Mouse (Mus musculus) gastrocnemius, adult 2 months (tissue): Measurements from ENCODE around the gene Klf11. TPM values are rescaled to one million over a fixed set of nuclear protein-coding genes. Genes with fewer than 3 reads are reported as not detected.

ENCODE experiments used
- DNase-seq: peaks from one replicate; pipeline ENCODE4 v3.0.0; 2022
- H3K27ac ChIP-seq: fragments of 200-600 bp; 2 replicates; pipeline ENCODE4 v1.8.1; 2022; ENCODE audit warnings: mild to moderate bottlenecking
- H3K4me3 ChIP-seq: fragments of 200-600 bp; 2 replicates; pipeline ENCODE4 v1.8.1; 2022; ENCODE audit warnings: mild to moderate bottlenecking, moderate library complexity
- CTCF ChIP-seq: fragments of 200-600 bp; IDR thresholded peaks from 2 replicates; pipeline ENCODE4 v1.8.1; 2022; ENCODE audit warnings: antibody characterized with exemption, mild to moderate bottlenecking, moderate library complexity
- intact Hi-C: fragments of 180-260 bp; cut with DNase I; formaldehyde crosslinking; loops from one replicate; pipeline ENCODE4 v1.15.1; 2025
- long read RNA-seq, 2 experiments: library from polyadenylated mRNA; stranded (forward); transcript quantifications; one replicate each; pipeline ENCODE4 v2.0.0; 2021
- total RNA-seq, 2 experiments: library from RNA; stranded (reverse); gene quantifications; 2 replicates each; pipeline ENCODE4 v1.2.3; 2021

The Klf11 gene
- 1 to 10 TPM; 4.1 to 7.9 TPM for total RNA-seq
- long read RNA-seq, experiment 1, full-length matches to known transcripts: 10 of 11 reads
- long read RNA-seq, experiment 1, partial matches to known transcripts: 0 of 11 reads
- long read RNA-seq, experiment 1, other reads (novel, unspliced or antisense): 1 of 11 reads
- long read RNA-seq, experiment 2, full-length matches to known transcripts: 10 of 12 reads
- long read RNA-seq, experiment 2, partial matches to known transcripts: 2 of 12 reads
- long read RNA-seq, experiment 2, other reads (novel, unspliced or antisense): 0 of 12 reads

- TF ChIP-seq CTCF: no peak; the same call in 1 of the 2 replicates
- intact Hi-C loops: no loop called here
- peak; percentile 99 for DNase-seq
- Histone ChIP-seq H3K27ac (peak within 1 kb of the TSS; percentile 100), H3K4me3 (peak within 1 kb of the TSS; percentile 99)
Observed at GRCm38 (mm10) chr12:24651063-24651557, at the start of gene Klf11. TSS of gene Klf11 (plus strand) at chr12:24651274.

GRCm38 (mm10) chr12:24603266-24603665, 47.8 kb upstream of the Klf11 start:
- TF ChIP-seq CTCF: peak; percentile 95
- intact Hi-C loops: loop anchor here (1.0 to 5.0 kb wide), 2 partner anchors 74 to 94 kb away; no protein-coding TSS in a partner anchor
- peak; percentile 82 for DNase-seq

GRCm38 (mm10) chr12:24606166-24606565, 44.9 kb upstream of the Klf11 start:
- no peak for TF ChIP-seq CTCF
- intact Hi-C loops: no loop called here
- Histone ChIP-seq H3K4me3 (no peak overlapping the region), H3K27ac (no peak overlapping the region)
- DNase-seq: peak; percentile 1

More at GRCm38 (mm10) chr12:24603266-24603665, 47.8 kb upstream of the Klf11 start:
- Histone ChIP-seq H3K27ac (no peak overlapping the region), H3K4me3 (no peak overlapping the region)

- no peak overlapping the region for H3K27ac ChIP-seq
- intact Hi-C loops: no loop called here
- no peak for TF ChIP-seq CTCF
- no peak overlapping the region for H3K4me3 ChIP-seq
- DNase-seq: no peak
Observed at GRCm38 (mm10) chr12:24612591-24612990, 38.5 kb upstream of the Klf11 start.

GRCm38 (mm10) chr12:24614452-24615075, 36.5 kb upstream of the Klf11 start:
- intact Hi-C loops: no loop called here
- DNase-seq: no peak
- no peak overlapping the region for H3K27ac ChIP-seq
- H3K4me3 ChIP-seq: no peak overlapping the region
- TF ChIP-seq CTCF: no peak

GRCm38 (mm10) chr12:24615140-24615539, 35.9 kb upstream of the Klf11 start:
- Histone ChIP-seq H3K4me3 (no peak overlapping the region), H3K27ac (no peak overlapping the region)
- no peak for TF ChIP-seq CTCF
- intact Hi-C loops: no loop called here
- DNase-seq: peak; percentile 2

- no peak overlapping the region for H3K27ac ChIP-seq
- no peak for DNase-seq
- no peak for TF ChIP-seq CTCF
- intact Hi-C loops: no loop called here
- H3K4me3 ChIP-seq: no peak overlapping the region
Observed at GRCm38 (mm10) chr12:24619436-24619835, 31.6 kb upstream of the Klf11 start.

GRCm38 (mm10) chr12:24623486-24624251, 27.4 kb upstream of the Klf11 start:
- intact Hi-C loops: no loop called here
- no peak for DNase-seq
- Histone ChIP-seq H3K27ac (no peak overlapping the region), H3K4me3 (no peak overlapping the region)
- no peak for TF ChIP-seq CTCF

- intact Hi-C loops: no loop called here
- Histone ChIP-seq H3K4me3 (no peak overlapping the region), H3K27ac (no peak overlapping the region)
- DNase-seq: peak; percentile 6
- TF ChIP-seq CTCF: no peak
Observed at GRCm38 (mm10) chr12:24626401-24626800, 24.7 kb upstream of the Klf11 start.

- H3K4me3 ChIP-seq: no peak overlapping the region
- no peak for TF ChIP-seq CTCF
- peak; percentile 43 for DNase-seq
Observed at GRCm38 (mm10) chr12:24627215-24627614, 23.9 kb upstream of the Klf11 start.

GRCm38 (mm10) chr12:24630220-24630619, 20.9 kb upstream of the Klf11 start:
- peak; percentile 52 for TF ChIP-seq CTCF
- peak; percentile 11 for DNase-seq
- intact Hi-C loops: no loop called here

More at GRCm38 (mm10) chr12:24627215-24627614, 23.9 kb upstream of the Klf11 start:
- H3K27ac ChIP-seq: no peak overlapping the region
- intact Hi-C loops: no loop called here

GRCm38 (mm10) chr12:24632404-24632803, 18.7 kb upstream of the Klf11 start:
- intact Hi-C loops: no loop called here
- Histone ChIP-seq H3K4me3 (no peak overlapping the region), H3K27ac (no peak overlapping the region)
- no peak for TF ChIP-seq CTCF
- DNase-seq: no peak

More at GRCm38 (mm10) chr12:24630220-24630619, 20.9 kb upstream of the Klf11 start:
- Histone ChIP-seq H3K27ac (no peak overlapping the region), H3K4me3 (no peak overlapping the region)
